Mouse (Mus musculus) hematopoietic stem cell, adult 5-6 weeks (primary cell): ENCODE data around the gene Sox6. TPM values are rescaled to one million over a fixed set of nuclear protein-coding genes. Genes with fewer than 3 reads are reported as not detected.
"Not testable (repeated sequence)": the region's sequence is repeated elsewhere in the genome, so short reads cannot be mapped to it uniquely, and the experiment has no call there.

ENCODE experiments used
- ATAC-seq, 2 experiments: fragments of 125-278 bp in 1 of 2; replicated peaks in 1 of 2; 2 replicates each; pipeline ENCODE4 v1.8.0; 2016 to 2017; ENCODE audit warnings: inconsistent platforms in 2 of 2, mild to moderate bottlenecking in 2 of 2, moderate number of reproducible peaks in 2 of 2, low read depth in 1 of 2, moderate TSS enrichment in 1 of 2; ENCODE audit not compliant: low FRiP score in 2 of 2, poor library complexity in 2 of 2, severe bottlenecking in 2 of 2, insufficient read depth in 1 of 2, low TSS enrichment in 1 of 2
- total RNA-seq: library from RNA; stranded (forward); fragments of 172-1452, 232-1000 nt; gene quantifications from 2 replicates; pipeline ENCODE4 v1.2.3, GENCODE M21; 2017

Sox6 gene
- total RNA-seq, 1 experiment from 2014 or later, result 10.1 TPM

DNA sequence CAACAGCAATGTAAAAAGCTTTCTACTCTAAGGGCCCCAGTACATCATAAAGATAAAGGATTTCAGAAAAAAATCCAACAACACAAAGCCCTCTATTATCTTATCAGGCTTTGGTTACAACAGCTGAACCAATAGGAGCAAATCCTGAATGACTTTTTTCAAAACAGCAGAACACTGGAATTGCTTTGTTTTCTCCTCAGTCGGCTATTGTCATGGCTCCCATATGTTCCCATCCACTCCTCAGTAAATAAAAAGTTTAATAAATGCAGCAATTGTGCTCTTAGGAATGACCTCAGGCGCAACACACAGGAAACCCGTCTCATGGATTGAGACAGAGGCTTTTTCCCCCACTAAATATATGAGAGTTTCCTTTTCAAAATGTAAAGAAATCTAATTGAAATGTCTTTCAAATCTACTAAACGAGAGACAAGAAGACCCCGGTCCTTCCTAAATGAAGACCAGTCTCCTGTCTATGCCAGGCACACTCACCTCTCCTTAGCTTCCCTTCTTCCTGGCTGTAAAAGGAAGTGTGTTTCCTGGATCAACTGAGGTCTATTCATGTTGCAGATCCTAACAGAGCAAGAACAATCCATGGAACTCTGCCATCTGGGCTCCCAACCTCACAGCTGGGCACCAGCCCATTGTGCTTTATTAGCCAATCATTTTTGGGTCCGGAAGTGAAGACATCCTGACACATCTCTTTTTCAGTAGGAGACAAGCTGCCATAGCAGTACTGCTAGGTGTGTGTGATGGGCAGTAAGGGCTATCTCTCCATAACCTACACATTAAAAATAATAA, 369.2 kb downstream of the Sox6 start:
- ATAC-seq, result no peak

GRCm38 (mm10) chr7:115666686-115667382, 371.8 kb downstream of the Sox6 start:
- ATAC-seq, result no peak

DNA sequence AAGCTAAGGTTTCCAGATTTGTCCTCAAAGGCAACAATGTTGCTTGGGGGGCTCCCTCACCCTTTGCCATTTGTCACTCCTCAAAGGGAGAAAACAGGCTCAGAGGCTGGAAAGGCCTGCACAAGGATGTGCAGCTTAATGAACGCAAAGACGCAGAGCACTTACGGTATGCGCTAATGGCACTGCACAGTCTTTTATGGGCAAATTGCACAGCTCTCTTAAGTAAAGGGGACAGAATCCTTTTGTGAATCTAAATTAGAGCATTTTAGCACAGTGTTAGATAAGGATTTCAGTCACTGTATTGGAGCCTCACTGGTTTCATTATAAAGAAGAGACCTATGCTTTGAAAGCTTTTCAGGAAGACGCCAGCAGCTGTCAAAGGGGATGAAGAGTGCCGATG, 375.2 kb downstream of the Sox6 start:
- ATAC-seq, result no peak

GRCm38 (mm10) chr7:115662121-115662520, 376.5 kb downstream of the Sox6 start:
- no peak for ATAC-seq

DNA sequence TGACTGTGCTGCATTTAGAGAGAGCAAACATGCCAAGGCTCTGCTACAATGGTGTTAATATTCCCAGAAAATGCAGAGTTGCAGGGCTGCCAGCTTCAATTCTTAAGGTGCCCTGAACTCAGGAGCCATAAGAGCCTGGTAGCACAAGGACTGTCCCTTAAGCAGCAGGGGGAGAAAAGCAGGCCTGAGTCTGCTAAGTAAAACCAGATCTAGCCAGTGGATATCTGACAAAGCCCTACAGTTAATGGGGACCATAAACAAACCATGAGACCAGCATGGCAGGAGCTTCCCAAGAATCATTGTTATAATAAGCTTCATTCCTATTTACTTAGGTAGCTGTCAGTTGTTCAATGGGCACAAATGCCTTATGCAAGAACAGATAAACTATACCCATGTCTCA, 391.9 kb downstream of the Sox6 start:
- no peak for ATAC-seq

GRCm38 (mm10) chr7:115645971-115646447, 392.6 kb downstream of the Sox6 start:
- ATAC-seq, result no peak

GRCm38 (mm10) chr7:115645272-115645970, 393.2 kb downstream of the Sox6 start:
- ATAC-seq, result no peak

GRCm38 (mm10) chr7:115630691-115631090, 407.9 kb downstream of the Sox6 start:
- no peak for ATAC-seq

DNA sequence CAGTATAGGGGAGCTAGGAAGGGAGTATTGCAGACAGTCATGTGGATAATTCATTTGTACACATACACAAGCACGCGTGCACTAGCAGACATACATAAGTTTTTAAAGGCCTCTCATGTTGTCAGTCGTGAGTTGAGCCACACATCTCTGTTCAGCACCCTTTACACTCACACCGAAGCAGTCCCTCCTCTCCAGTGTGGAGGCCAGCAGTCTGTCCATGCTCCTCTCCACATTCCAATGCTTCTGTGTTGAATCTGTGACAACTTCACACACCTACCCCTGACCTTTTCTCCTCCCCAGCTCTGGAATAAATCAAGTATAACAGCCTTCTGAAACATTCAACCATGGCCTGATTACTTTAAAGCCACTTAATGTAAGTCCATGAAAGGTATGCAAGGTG, 408.3 kb downstream of the Sox6 start:
- no peak for ATAC-seq

DNA sequence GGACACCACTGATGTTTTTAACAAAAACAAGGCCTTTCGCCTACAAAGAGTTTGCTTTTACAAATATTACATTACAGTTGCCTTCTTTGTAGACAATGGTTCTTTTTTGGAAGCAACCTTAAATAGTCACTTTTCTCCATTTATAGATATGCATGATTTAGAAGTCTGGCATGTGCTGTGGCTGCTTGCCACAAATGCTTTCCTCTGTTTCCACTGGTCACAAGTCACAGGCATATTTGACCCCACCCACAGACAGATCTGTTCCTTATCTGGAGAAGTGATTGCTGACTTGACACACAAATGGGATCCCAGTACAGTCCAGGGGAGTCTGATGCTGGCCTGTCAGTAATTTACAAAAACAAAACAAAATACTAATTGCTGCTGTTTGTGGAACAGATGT, 409.8 kb downstream of the Sox6 start:
- ATAC-seq, result no peak

- ATAC-seq, result no peak
Observed at GRCm38 (mm10) chr7:115625956-115626355, 412.6 kb downstream of the Sox6 start.

DNA sequence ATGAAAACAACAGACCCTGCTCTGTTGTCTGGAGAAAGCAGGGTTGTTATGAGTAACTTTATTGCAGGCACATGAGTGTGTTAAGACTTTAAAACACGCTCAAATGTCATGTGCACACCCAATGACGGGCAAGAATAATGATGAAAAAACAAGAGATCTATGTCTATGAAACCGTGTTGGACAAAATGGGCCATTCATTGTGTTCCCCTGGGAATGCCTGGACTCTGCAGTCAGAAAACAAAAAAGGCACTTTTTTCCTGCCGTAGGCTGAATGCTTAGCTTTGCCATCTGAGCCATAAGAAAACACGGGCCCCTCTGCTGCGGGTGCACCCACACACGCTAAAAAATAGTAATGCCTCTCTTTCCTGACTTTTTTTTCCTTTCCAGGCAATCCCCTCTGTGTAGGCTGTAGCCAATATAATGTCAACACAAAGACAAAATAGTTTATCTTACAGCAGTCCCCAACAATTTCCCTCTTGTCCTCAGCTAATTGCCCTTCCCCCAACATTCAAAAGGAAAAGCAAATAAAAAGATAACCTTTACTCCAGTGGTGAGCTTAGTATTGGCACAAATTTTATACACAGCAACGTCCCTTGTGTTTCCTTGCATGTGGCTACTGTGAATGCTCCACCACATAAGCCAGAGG, 413.6 kb downstream of the Sox6 start:
- ATAC-seq, result no peak

DNA sequence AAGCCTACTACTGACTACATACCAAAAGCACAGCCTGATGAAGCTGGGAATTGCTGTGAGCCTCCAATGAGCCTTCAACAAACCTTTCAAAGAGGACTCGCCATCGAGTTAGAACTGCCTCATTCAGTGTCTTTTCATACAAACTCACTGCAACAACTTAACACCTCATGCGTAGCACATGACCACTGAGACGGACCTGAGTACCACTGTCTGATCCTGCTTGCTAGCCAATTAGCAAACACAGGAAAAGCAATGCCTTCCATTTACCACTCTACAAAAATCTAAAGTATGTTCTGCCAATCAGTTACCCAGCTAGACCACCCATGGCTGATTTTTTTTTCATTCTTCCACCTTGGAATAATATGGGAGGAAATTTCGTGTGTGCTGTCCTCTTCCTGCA, 414.1 kb downstream of the Sox6 start:
- no peak for ATAC-seq

- peak; percentile 86 to 88 for ATAC-seq
Observed at GRCm38 (mm10) chr7:115615697-115616237, 422.8 kb downstream of the Sox6 start.

GRCm38 (mm10) chr7:115607485-115607884, 431.1 kb downstream of the Sox6 start:
- ATAC-seq, result no peak

GRCm38 (mm10) chr7:115606125-115606524, 432.5 kb downstream of the Sox6 start:
- ATAC-seq, result not testable (repeated sequence)

- no peak for ATAC-seq
Observed at GRCm38 (mm10) chr7:115604883-115605282, 433.7 kb downstream of the Sox6 start.
